Mouse (Mus musculus): ENCODE results near the gene Pole3. TPM values are rescaled to one million over a fixed set of nuclear protein-coding genes. Genes with fewer than 3 reads are reported as not detected.
A peak's percentile ranks its signal among the peaks of the same experiment; 100 is the strongest.

Gene Pole3
- total RNA-seq (2014; rRNA removed) (29.1 and 36.6 TPM in 2 replicates), polyA plus RNA-seq (2015; fragmentation: Nextera tagmentation; extraction: Ambion mirVana) (52.2 and 68.3 TPM in 2 replicates)

DNA sequence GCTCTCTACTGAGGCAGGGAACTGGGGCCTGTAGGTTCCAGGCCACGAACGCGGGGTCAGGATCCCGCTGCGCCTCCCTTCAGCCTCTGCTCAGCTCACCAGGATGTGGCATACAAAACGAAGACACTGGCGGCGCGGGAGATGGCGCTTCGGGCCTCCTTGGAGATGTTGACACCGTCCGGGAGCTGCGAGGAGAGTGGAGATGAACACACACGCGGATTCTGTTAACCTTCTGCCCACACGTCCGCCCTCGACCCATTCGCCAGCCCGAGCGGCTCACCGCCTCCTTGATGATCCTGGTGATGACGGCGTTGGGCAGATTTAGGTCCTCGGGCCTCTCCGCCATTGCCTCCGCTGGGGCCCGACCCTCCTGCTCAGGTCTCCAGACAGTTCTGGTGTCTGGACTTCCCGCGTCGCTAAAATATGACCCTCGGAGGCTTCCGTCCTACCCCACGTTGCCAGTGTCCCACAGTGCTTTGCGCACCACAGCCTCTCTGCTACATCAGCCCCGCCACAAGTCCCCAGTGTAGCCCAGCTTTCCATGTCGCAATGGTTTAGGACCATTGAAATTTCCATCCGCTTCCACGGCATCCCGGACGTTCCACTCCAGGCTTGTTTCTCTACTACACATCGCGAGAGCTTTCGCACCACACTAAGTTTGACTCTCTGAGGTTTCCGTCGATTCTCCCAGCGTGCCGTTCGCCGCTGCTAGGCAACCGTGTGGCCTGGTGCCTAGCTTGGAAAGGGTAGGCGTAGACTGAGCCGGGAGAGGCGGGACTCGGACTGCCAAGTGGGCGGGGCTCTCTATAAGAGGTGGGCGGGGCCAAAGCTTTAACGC, at the start of gene Pole3, which contains the start of gene 4933430I17Rik:
Gene Pole3 (minus strand): TSS at position 418 of the 838 bp plus-strand sequence.
Gene 4933430I17Rik (plus strand): TSS at position 719 of the 838 bp plus-strand sequence.
- WGBS, result 2% methylated on average over 59 of the region's 59 CpGs
- H3K4me3 ChIP-seq (ENCODE audit: low read depth, low read length), result peak within 1 kb of the TSS; percentile 65
- no peak for TF ChIP-seq CTCF (IDR thresholded peaks at IDR 0.05; ENCODE audit: low read depth)
- ATAC-seq (peak; percentile 98), DNase-seq (peak; percentile 100)
- H3K27me3 ChIP-seq (ENCODE audit: insufficient read depth, low read length), result no peaks in the 10 kb centered on the region
- H3K9me3 ChIP-seq (ENCODE audit: low read length), result no peaks in the 10 kb centered on the region
- peak within 1 kb of the TSS; percentile 87 for H3K9ac ChIP-seq
- H3K4me2 ChIP-seq (ENCODE audit: low read depth), result peak within 1 kb of the TSS; percentile 86
- no peaks in the 10 kb centered on the region for H3K36me3 ChIP-seq (ENCODE audit: insufficient read depth)
- peak within 1 kb of the TSS; percentile 98 for H3K27ac ChIP-seq (ENCODE audit: low read depth, low read length)
- 0 out of 2 replicates have a peak, but pooled peaks cover 5% of the 10 kb centered on the region for H3K4me1 ChIP-seq (ENCODE audit: insufficient read depth)

DNA sequence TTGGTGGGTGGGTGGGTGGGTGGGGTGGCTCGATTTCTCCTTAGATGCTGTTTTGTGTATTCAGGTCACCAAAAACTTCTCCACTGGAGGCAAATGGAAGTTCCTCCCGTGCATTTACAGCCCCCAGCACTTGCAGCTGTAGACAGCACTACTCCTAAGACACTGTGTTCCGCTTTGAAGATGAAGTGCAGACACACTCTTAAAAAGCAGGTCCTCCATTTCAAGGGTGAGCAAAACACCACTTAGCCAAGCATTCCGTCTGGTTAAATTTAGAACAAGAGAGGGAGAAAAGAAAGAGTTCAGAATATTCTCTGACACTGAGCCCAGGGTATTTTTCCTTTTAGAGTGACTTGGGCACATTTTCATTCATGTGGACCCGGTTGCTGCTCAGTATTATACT, 45.2 kb upstream of the Pole3 start:
- ATAC-seq (no peak), DNase-seq (no peak)
- no peak for TF ChIP-seq CTCF (IDR thresholded peaks at IDR 0.05; ENCODE audit: low read depth)
- Histone ChIP-seq H3K9ac (no peak overlapping the region), H3K27me3 (ENCODE audit: insufficient read depth, low read length) (no peaks in the 10 kb centered on the region), H3K9me3 (ENCODE audit: low read length) (no peaks in the 10 kb centered on the region), H3K36me3 (ENCODE audit: insufficient read depth) (no peaks in the 10 kb centered on the region), H3K4me1 (ENCODE audit: insufficient read depth) (no peaks in the 10 kb centered on the region), H3K4me3 (ENCODE audit: low read depth, low read length) (no peak overlapping the region), H3K27ac (ENCODE audit: low read depth, low read length) (no peak overlapping the region), H3K4me2 (ENCODE audit: low read depth) (no peak overlapping the region)
- 73% methylated on average over 5 of the region's 5 CpGs for WGBS

DNA sequence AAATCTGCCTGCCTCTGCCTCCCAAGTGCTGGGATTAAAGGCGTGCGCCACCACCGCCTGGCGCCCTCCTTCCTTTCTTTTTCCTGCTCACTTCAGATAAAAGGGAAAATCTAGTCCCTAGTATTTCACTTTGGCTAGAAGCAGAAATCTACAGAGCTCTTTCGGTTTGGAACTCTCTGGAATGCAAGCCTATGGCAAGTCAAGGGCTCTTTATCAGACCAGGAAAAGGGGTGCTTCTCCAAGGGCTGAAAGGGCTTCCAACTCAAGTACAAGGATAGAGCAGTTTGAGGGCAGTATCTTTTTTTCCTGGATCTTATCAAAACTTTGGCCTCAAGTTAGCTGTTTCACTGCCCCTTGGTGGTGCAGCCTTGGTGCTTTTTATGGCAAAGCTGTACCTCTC, 44.7 kb upstream of the Pole3 start:
- Histone ChIP-seq H3K27ac (ENCODE audit: low read depth, low read length) (no peak overlapping the region), H3K36me3 (ENCODE audit: insufficient read depth) (no peaks in the 10 kb centered on the region), H3K4me2 (ENCODE audit: low read depth) (no peak overlapping the region), H3K27me3 (ENCODE audit: insufficient read depth, low read length) (no peaks in the 10 kb centered on the region), H3K9me3 (ENCODE audit: low read length) (no peaks in the 10 kb centered on the region), H3K4me1 (ENCODE audit: insufficient read depth) (no peaks in the 10 kb centered on the region), H3K4me3 (ENCODE audit: low read depth, low read length) (no peak overlapping the region), H3K9ac (no peak overlapping the region)
- no peak for DNase-seq
- no peak for ATAC-seq
- TF ChIP-seq CTCF (IDR thresholded peaks at IDR 0.05; ENCODE audit: low read depth), result no peak
- 94% methylated on average over 5 of the region's 5 CpGs for WGBS

DNA sequence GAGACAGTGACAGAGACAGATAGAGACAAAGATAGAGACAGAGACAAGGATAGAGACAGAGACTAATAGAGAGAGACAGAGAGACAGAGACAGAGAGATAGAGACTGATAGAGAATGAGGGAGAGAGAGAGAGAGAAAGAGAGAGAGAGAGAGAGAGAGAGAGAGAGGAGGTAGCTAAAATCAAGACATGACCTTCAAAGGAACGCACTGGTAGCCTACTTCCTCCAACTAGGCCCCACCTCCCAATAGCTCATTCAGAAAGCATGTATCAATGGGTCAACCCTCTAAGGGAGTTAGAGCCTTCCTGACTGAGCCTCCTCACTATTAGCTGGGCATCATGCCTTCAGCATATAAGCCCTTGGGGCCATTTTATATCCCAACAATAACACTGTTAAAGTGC, 43.5 kb upstream of the Pole3 start:
- ATAC-seq (no peak), DNase-seq (no peak)
- Histone ChIP-seq H3K27me3 (ENCODE audit: insufficient read depth, low read length) (no peaks in the 10 kb centered on the region), H3K4me3 (ENCODE audit: low read depth, low read length) (no peak overlapping the region), H3K27ac (ENCODE audit: low read depth, low read length) (no peak overlapping the region), H3K9me3 (ENCODE audit: low read length) (no peaks in the 10 kb centered on the region), H3K9ac (no peak overlapping the region), H3K4me1 (ENCODE audit: insufficient read depth) (no peaks in the 10 kb centered on the region), H3K36me3 (ENCODE audit: insufficient read depth) (no peaks in the 10 kb centered on the region), H3K4me2 (ENCODE audit: low read depth) (no peak overlapping the region)
- TF ChIP-seq CTCF (IDR thresholded peaks at IDR 0.05; ENCODE audit: low read depth), result no peak
- 76% methylated on average over 1 of the region's 1 CpGs for WGBS

DNA sequence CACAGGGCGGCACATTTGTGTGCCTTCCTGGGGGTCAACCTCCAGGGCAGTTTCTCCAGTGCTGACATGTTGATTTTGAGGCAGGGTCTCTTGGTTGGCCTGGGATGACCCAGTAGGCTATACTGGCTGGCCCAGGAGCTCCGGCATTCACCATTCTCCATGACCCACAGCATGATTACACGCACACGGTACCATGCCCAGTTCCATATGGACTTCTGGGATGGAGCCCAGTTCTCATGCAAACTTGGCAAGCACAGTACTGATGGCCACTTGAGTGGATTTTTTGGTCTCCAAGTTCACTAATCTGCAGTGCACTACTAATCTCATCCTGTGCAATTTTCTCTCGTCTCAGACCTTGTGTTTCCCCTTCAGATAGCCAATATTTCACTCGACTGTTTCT, 42.8 kb upstream of the Pole3 start:
- no peak for TF ChIP-seq CTCF (IDR thresholded peaks at IDR 0.05; ENCODE audit: low read depth)
- Histone ChIP-seq H3K4me1 (ENCODE audit: insufficient read depth) (no peaks in the 10 kb centered on the region), H3K27me3 (ENCODE audit: insufficient read depth, low read length) (no peaks in the 10 kb centered on the region), H3K27ac (ENCODE audit: low read depth, low read length) (no peak overlapping the region), H3K4me3 (ENCODE audit: low read depth, low read length) (no peak overlapping the region), H3K9me3 (ENCODE audit: low read length) (no peaks in the 10 kb centered on the region), H3K36me3 (ENCODE audit: insufficient read depth) (no peaks in the 10 kb centered on the region), H3K4me2 (ENCODE audit: low read depth) (no peak overlapping the region), H3K9ac (no peak overlapping the region)
- 78% methylated on average over 6 of the region's 6 CpGs for WGBS
- ATAC-seq (no peak), DNase-seq (no peak)

DNA sequence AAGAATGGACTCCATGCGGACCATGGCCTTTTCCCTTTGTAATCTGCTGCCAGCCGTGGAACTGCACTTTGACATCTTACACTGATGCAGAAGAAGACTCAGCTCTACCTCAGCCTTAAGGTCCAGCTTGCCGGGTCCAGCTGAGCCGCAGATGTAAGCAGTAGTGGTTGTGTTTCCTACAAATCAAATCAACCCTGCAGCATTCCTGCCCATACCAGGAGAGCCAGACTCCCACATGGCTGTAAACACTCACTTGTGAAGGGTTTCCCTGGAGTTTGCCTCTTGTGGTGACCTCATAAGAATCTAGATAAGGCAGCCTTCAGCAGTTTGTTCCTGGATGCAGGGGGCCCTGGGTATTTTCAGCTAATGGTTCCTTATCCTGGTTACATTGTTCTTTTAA, 41.7 kb upstream of the Pole3 start:
- Histone ChIP-seq H3K27ac (ENCODE audit: low read depth, low read length) (no peak overlapping the region), H3K4me1 (ENCODE audit: insufficient read depth) (no peaks in the 10 kb centered on the region), H3K36me3 (ENCODE audit: insufficient read depth) (no peaks in the 10 kb centered on the region), H3K9ac (no peak overlapping the region), H3K4me2 (ENCODE audit: low read depth) (no peak overlapping the region), H3K27me3 (ENCODE audit: insufficient read depth, low read length) (no peaks in the 10 kb centered on the region), H3K4me3 (ENCODE audit: low read depth, low read length) (no peak overlapping the region), H3K9me3 (ENCODE audit: low read length) (no peaks in the 10 kb centered on the region)
- ATAC-seq, result no peak
- TF ChIP-seq CTCF (IDR thresholded peaks at IDR 0.05; ENCODE audit: low read depth), result no peak
- DNase-seq, result no peak
- WGBS, result 88% methylated on average over 4 of the region's 4 CpGs

DNA sequence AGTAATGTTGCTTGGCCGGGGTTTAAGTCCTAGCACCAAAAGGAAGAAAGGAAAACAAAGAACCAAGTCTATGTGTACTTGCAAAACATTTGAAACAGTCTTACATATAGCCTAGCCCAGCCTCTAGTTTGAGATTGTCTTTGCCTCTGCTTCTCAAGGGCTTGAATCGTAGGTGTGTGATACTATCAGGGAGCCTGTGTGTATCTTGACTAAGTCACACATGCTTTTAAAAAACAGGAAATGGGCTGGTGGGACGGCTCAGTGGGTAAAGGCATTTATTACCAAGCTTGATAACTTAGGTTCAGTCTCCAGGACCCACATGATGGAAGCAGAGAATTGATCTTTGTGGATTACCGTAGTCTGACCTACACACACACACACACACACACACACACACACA, 37.1 kb upstream of the Pole3 start:
- Histone ChIP-seq H3K4me3 (ENCODE audit: low read depth, low read length) (no peak overlapping the region), H3K4me1 (ENCODE audit: insufficient read depth) (no peaks in the 10 kb centered on the region; the same call in 1 of the 2 replicates), H3K27ac (ENCODE audit: low read depth, low read length) (no peak overlapping the region), H3K27me3 (ENCODE audit: insufficient read depth, low read length) (no peaks in the 10 kb centered on the region), H3K36me3 (ENCODE audit: insufficient read depth) (no peaks in the 10 kb centered on the region), H3K9ac (no peak overlapping the region), H3K4me2 (ENCODE audit: low read depth) (no peak overlapping the region), H3K9me3 (ENCODE audit: low read length) (no peaks in the 10 kb centered on the region)
- 68% methylated on average over 4 of the region's 4 CpGs for WGBS
- DNase-seq (no peak), ATAC-seq (no peak)
- no peak for TF ChIP-seq CTCF (IDR thresholded peaks at IDR 0.05; ENCODE audit: low read depth)
